Mouse (Mus musculus) fibroblast of lung, adult 2 months (primary cell): Measurements from ENCODE around the gene Xcr1.

ENCODE experiments used
- DNase-seq: peaks from one replicate; pipeline ENCODE4 v3.0.0-alpha.2; 2011; ENCODE audit warnings: low read depth

Gene Xcr1

DNA sequence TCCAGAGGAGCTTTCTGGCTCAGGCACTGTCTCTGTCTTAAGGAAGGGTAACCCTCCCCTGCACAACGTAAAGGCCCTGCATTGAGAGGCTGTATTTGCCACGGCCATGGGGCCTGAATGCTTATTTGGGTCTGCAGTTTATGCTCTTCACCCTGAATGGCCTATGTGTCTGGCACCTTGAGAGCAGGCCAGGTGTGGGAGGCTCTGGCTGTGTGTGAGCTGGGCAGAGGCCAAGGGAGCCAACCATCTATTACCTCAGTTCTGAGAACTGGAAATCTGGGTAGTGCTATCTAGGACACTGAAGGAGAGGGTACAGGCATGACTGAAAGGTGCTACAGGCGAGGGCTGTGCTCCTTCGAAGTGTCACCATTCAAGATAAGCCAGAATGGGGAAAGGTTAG, 47.0 kb downstream of the Xcr1 start:
- no peak for DNase-seq

DNA sequence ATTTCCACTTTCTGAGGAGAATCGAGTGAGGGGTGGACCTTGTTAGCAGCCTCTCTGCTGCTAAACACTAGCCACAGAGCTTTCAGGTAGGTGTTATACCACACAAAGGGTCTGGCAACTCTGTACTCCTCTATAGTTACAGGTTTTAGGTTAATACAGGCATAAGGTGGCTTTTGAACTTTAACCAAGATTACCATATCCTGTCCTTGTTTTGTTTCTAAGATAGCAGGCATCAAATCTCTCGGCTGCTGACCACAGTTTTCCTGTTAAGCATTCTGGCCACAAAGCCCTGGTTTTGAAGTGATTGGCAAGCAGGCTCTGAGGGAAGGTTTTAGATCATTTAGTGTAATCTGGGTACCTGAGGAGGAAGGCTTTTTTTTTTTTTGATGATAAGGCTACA, 47.5 kb downstream of the Xcr1 start:
- no peak for DNase-seq

DNA sequence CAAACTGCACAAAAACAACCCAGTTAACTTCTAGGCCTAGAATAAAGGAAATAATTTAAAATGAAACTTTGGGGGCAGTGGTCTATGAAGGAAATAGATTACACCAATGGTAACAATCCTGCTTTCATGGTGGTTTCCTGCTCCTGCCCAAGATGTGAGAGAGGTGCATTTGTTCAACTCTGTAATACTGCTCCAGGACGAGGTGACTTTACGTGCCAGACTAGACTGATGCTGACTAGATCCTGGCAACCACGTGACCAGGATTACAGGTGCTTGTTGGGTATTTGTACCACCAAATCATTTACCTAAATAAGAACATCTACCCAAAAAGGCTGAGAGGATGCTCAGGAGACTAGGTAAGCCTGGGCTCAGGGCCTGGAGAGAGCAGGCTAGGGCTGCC, 50.0 kb downstream of the Xcr1 start:
- no peak for DNase-seq

DNA sequence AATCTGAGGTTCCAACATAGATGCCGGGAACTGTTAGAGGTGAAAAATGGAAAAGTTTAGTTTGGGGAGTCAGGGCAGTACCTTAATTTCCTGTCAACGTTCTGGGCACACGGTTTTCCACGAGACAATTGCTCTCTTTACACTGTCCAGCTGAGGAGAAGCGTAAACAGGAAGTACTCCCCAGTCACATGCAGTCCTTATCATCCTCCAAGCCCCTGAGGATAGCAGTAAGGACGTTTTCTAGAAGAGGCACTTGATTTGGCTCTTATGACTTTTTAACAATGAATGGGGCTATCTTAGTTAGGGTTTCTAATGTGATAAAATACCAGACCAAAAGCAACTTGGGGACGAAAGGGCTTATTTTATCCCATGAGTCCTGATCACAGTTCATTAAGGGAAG, 53.2 kb downstream of the Xcr1 start:
- no peak for DNase-seq

DNA sequence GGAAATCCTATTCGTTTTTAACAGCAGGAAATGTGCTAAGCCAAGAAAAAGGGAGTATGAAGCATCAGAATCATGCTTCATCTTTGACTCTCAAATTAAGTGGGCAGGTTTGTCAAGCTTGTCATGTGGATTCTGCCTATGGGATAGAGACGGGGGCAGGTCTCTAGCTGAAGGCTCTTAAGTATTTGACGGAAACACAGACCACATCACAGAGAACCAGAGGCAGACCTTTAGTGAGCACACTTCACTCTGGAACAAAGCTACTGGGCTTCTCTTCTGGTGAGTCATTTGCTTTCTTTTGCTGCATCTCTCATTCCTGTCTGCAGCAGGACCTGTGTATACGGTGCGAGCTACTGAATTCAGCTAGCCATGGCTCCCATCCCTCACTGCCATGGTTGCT, 55.6 kb downstream of the Xcr1 start, which contains the start of gene Cxcr6:
Gene Cxcr6, plus strand, starts transcription at position 209 of the 400 bp plus-strand sequence.
- no peak for DNase-seq

DNA sequence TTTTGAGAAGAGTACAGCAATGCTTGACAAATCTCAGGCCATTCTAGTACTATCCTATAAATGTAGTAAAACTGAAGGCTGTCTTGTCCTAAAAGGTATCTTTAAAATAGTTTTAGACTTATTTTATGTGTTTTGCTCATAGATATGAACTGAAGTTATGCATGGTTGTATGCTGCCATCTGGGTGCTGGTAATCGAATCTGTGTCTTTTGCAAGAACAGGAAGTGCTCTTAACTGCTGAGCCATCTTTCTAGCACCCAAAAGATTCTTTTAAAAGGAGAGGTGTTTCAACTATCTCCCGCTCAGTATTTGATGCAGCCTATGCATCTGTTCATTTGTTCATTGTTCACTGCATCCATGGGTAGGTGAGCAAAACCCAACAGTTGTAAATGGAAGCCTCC, 56.6 kb downstream of the Xcr1 start:
- DNase-seq, result no peak

DNA sequence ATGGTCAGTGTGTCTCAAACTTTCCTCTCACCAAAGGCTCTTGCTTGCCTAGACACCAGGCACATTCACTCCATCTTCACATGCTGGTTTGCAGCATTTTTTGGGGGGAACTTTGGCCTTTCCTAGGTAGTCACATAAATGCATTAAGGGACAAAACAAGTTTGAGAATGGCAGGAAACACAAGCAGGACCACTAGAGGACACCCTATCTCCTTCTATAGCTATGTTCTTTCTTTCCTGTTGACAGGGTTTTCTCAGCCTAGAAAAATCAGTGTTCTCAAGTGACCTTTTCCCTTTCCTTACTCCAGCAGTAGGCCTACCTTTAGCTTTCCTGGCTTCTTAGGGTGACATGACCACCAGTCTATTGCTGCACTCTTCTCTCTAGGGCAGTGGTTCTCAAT, 58.9 kb downstream of the Xcr1 start:
- DNase-seq, result no peak

DNA sequence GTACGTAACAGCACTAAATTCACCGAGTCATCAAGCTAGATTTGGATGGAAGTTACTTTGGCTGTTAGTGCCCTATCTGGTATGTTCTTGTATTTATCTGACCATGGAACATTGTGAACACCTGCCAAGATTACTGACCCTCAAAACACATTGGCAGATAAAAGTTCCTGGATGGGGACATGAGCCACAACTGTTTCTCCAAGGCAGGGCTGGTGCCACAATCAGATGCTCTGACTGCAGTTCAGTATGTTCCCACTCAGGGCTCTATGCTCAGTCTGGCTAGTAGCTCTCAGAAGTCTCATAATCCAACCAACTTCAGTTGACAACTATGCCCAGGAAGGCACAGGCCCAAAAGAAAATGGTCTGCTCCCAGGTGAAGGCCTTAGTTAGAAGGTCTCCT, 59.4 kb downstream of the Xcr1 start:
- DNase-seq, result no peak
